ENCODE assay signal across 9 mouse cellular contexts in the genomic region with DNA sequence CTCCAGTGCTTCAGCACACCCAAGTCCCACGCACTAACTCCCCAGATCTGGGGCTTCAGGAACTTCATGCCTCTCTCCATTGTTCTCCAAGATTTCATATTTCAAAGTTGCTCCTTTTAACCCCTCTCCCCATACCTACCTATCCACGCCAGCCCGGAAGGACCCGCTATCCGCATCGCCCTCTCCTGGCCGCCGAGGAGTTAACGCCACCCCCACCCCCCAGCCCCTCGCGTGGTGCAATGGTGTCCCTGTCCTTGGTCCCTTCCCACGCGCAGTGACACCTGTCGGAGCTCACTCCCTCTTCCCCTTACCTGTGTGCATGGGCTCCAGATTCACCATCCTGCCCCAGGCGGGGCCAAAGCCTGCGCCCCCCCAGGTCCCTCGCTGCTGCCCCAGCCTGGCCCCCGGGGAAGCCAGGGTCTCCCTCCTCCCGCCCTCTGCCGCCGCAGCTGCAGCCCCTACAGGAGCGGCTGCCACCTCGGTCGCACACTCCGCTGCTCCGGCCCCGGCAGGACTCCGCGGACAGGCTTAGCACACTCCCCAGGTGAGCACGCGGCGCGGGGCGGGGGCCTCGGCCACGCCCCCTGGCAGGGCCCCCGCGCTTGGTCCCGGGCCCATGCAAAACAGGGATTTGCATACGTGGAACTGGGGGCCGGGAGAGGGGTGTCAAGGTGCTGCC. TPM values are rescaled to one million over a fixed set of nuclear protein-coding genes. Genes with fewer than 3 reads are reported as not detected.
A peak's percentile ranks its signal among the peaks of the same experiment; 100 is the strongest.
DNase-seq lines count a peak whose midpoint lies in the region; ATAC-seq lines count a peak whose summit lies in the region.
"Had no signal": no experiment of that assay in that cellular context is flagged by ENCODE, and none has a peak within 500 bp of the region (broad histone marks: within the 10 kb centered on the region; RNA-seq: fewer than 3 reads in every experiment).

No protein-coding gene starts in this region.

- no peak for DNase-seq in lung, postnatal 10 days
- DNase-seq in ovary, postnatal 36 days (ENCODE audit: low spot score): no peak
- no peak for DNase-seq in embryo, embryonic 10.5 days (ENCODE audit: low spot score)
- DNase-seq: embryo, embryonic 11 days had no signal

- peak overlapping the region; percentile 40 for H3K4me3 ChIP-seq in lung, embryonic 16.5 days (ENCODE audit: low read length)
- peak overlapping the region; percentile 31 for H3K4me3 ChIP-seq in forebrain, embryonic 13.5 days
- peak overlapping the region; percentile 41 for H3K4me3 ChIP-seq in limb, embryonic 12.5 days (replicated peaks)
- H3K4me3 ChIP-seq in stomach, embryonic 16.5 days (replicated peaks; ENCODE audit: low read length): peak overlapping the region; percentile 44

- H3K27me3 ChIP-seq in lung, embryonic 16.5 days (ENCODE audit: control insufficient read depth, insufficient read depth, low read depth, low read length): peaks cover 31% of the 10 kb centered on the region
- peaks cover 62% of the 10 kb centered on the region for H3K27me3 ChIP-seq in forebrain, embryonic 13.5 days
- H3K27me3 ChIP-seq in limb, embryonic 12.5 days: peaks cover 74% of the 10 kb centered on the region
- H3K27me3 ChIP-seq in stomach, embryonic 16.5 days (ENCODE audit: control insufficient read depth, insufficient read depth, low read length): peaks cover 24% of the 10 kb centered on the region

- peak overlapping the region; percentile 36; the same call in 1 of the 2 replicates for H3K9ac ChIP-seq in lung, embryonic 16.5 days (ENCODE audit: low read length)
- peak overlapping the region; percentile 43; the same call in 1 of the 2 replicates for H3K9ac ChIP-seq in forebrain, embryonic 13.5 days
- 0 out of 2 replicates have a peak overlapping the region, but pooled peaks have one; percentile 23 for H3K9ac ChIP-seq in limb, embryonic 12.5 days (replicated peaks)
- H3K9ac ChIP-seq in stomach, embryonic 16.5 days (ENCODE audit: low read length): peak overlapping the region; percentile 60

- no peak overlapping the region for H3K27ac ChIP-seq in lung, embryonic 16.5 days (ENCODE audit: low read length)
- H3K27ac ChIP-seq in forebrain, embryonic 13.5 days: no peak overlapping the region
- no peak overlapping the region for H3K27ac ChIP-seq in limb, embryonic 12.5 days
- H3K27ac ChIP-seq in stomach, embryonic 16.5 days (ENCODE audit: low read length): no peak overlapping the region

- no peak for ATAC-seq in lung, embryonic 16.5 days (ENCODE audit: low read depth)
- no peak for ATAC-seq in forebrain, embryonic 13.5 days
- peak; percentile 64; the same call in 1 of the 2 replicates for ATAC-seq in limb, embryonic 12.5 days (ENCODE audit: insufficient number of reproducible peaks, insufficient read depth, low FRiP score, low TSS enrichment, low read depth)
- ATAC-seq in stomach, embryonic 16.5 days (ENCODE audit: insufficient read depth, low FRiP score): no peak
- ATAC-seq: activated CD4-positive, CD25-positive, alpha-beta regulatory T cell, adult 4 months had no signal

- peaks cover 8% of the 10 kb centered on the region for H3K4me1 ChIP-seq in lung, embryonic 16.5 days (replicated peaks; ENCODE audit: control insufficient read depth, insufficient read depth, low read length)
- H3K4me1 ChIP-seq in forebrain, embryonic 13.5 days: peaks cover 18% of the 10 kb centered on the region
- H3K4me1 ChIP-seq in limb, embryonic 12.5 days (replicated peaks): peaks cover 15% of the 10 kb centered on the region
- peaks cover 26% of the 10 kb centered on the region for H3K4me1 ChIP-seq in stomach, embryonic 16.5 days (ENCODE audit: control insufficient read depth, insufficient read depth, low read length)

- H3K36me3 ChIP-seq in lung, embryonic 16.5 days (ENCODE audit: control insufficient read depth, insufficient read depth, low read length): no peaks in the 10 kb centered on the region
- no peaks in the 10 kb centered on the region for H3K36me3 ChIP-seq in forebrain, embryonic 13.5 days (ENCODE audit: poor library complexity, severe bottlenecking)
- H3K36me3 ChIP-seq in limb, embryonic 12.5 days: no peaks in the 10 kb centered on the region
- no peaks in the 10 kb centered on the region for H3K36me3 ChIP-seq in stomach, embryonic 16.5 days (ENCODE audit: control insufficient read depth, insufficient read depth, low read length)

- H3K9me3 ChIP-seq in lung, embryonic 16.5 days (ENCODE audit: control insufficient read depth, low read length): no peaks in the 10 kb centered on the region
- no peaks in the 10 kb centered on the region for H3K9me3 ChIP-seq in forebrain, embryonic 13.5 days (replicated peaks)
- no peaks in the 10 kb centered on the region for H3K9me3 ChIP-seq in limb, embryonic 12.5 days
- H3K9me3 ChIP-seq in stomach, embryonic 16.5 days (replicated peaks; ENCODE audit: control insufficient read depth, low read length): no peaks in the 10 kb centered on the region

- H3K4me2 ChIP-seq in lung, embryonic 16.5 days (ENCODE audit: low read depth, low read length): peak overlapping the region; percentile 57
- peak overlapping the region; percentile 59 for H3K4me2 ChIP-seq in forebrain, embryonic 13.5 days
- peak overlapping the region; percentile 72 for H3K4me2 ChIP-seq in limb, embryonic 12.5 days
- H3K4me2 ChIP-seq in stomach, embryonic 16.5 days (ENCODE audit: low read depth, low read length): peak overlapping the region; percentile 77

- under 1% methylated on average over 38 of the region's 41 CpGs for WGBS in lung, embryonic 16.5 days
- 1% methylated on average over 39 of the region's 41 CpGs for WGBS in forebrain, embryonic 13.5 days
- WGBS in limb, embryonic 12.5 days: 2% methylated on average over 41 of the region's 41 CpGs
- WGBS in stomach, embryonic 16.5 days: 2% methylated on average over 41 of the region's 41 CpGs

RNA-seq across cellular contexts. Expression of gene Pou2f3, which starts 4.7 kb away (rescaled TPM):
- polyA plus RNA-seq in lung, embryonic 16.5 days (2015; fragmentation: Nextera tagmentation; extraction: Ambion mirVana): 0.13 and 0.19 TPM in 2 replicates
- not detected in 2 replicates for polyA plus RNA-seq in forebrain, embryonic 13.5 days (2015; fragmentation: Nextera tagmentation; extraction: Ambion mirVana)
- polyA plus RNA-seq in limb, embryonic 12.5 days (2016; fragmentation: Nextera tagmentation; extraction: Ambion mirVana): not detected in 2 replicates
- polyA plus RNA-seq in stomach, embryonic 16.5 days (2015; fragmentation: Nextera tagmentation; extraction: Ambion mirVana): 0.97 and 0.98 TPM in 2 replicates
- polyA plus RNA-seq: activated CD4-positive, CD25-positive, alpha-beta regulatory T cell, adult 4 months had no signal

RNA-seq across cellular contexts. Expression of gene Oaf, which starts 34.2 kb away (rescaled TPM):
- 35.3 and 38.0 TPM in 2 replicates for polyA plus RNA-seq in lung, embryonic 16.5 days (2015; fragmentation: Nextera tagmentation; extraction: Ambion mirVana)
- polyA plus RNA-seq in forebrain, embryonic 13.5 days (2015; fragmentation: Nextera tagmentation; extraction: Ambion mirVana): 7.6 and 9.1 TPM in 2 replicates
- polyA plus RNA-seq in limb, embryonic 12.5 days (2016; fragmentation: Nextera tagmentation; extraction: Ambion mirVana): 100 and 102 TPM in 2 replicates
- polyA plus RNA-seq in stomach, embryonic 16.5 days (2015; fragmentation: Nextera tagmentation; extraction: Ambion mirVana): 31.4 and 36.2 TPM in 2 replicates
